Comparison of ENCODE assay signal across 20 mouse cellular contexts in genomic region chr10:24535461-24535860, GRCm38 (mm10). TPM values are rescaled to one million over a fixed set of nuclear protein-coding genes. Genes with fewer than 3 reads are reported as not detected.
"Had no signal": no experiment of that assay in that cellular context is flagged by ENCODE, and none has a peak within 500 bp of the region (broad histone marks: within the 10 kb centered on the region; RNA-seq: fewer than 3 reads in every experiment).

No protein-coding gene starts in this region.

- H3K4me1 ChIP-seq: lung, embryonic 15.5 days; midbrain, embryonic 12.5 days; neural tube, embryonic 13.5 days; stomach, embryonic 15.5 days had no signal

- H3K27ac ChIP-seq: layer of hippocampus, adult 2 months; limb, embryonic 12.5 days; liver, embryonic 14.5 days; lung, embryonic 15.5 days; midbrain, embryonic 12.5 days; neural tube, embryonic 13.5 days; stomach, embryonic 15.5 days had no signal

- H3K36me3 ChIP-seq: limb, embryonic 12.5 days; lung, embryonic 15.5 days; midbrain, embryonic 12.5 days; neural tube, embryonic 13.5 days; stomach, embryonic 15.5 days had no signal

- H3K9ac ChIP-seq: limb, embryonic 12.5 days; liver, embryonic 14.5 days; liver, postnatal 0 days; lung, embryonic 15.5 days; midbrain, embryonic 12.5 days; neural tube, embryonic 13.5 days; stomach, embryonic 15.5 days had no signal

- H3K27me3 ChIP-seq: limb, embryonic 12.5 days; lung, embryonic 15.5 days; midbrain, embryonic 12.5 days; neural tube, embryonic 13.5 days; stomach, embryonic 15.5 days had no signal

- DNase-seq: layer of hippocampus, adult 9-11 months; liver, postnatal 0 days; retina, postnatal 1 day; spleen, adult 18-20 months; thymus, postnatal 25 days had no signal

- H3K4me2 ChIP-seq: limb, embryonic 12.5 days; lung, embryonic 15.5 days; midbrain, embryonic 12.5 days; neural tube, embryonic 13.5 days; stomach, embryonic 15.5 days had no signal

- H3K4me3 ChIP-seq: layer of hippocampus, adult 2 months; limb, embryonic 12.5 days; lung, embryonic 15.5 days; midbrain, embryonic 12.5 days; myocyte; neural tube, embryonic 13.5 days; stomach, embryonic 15.5 days had no signal

- ATAC-seq: inflammation-experienced regulatory T-cells, adult 6 months; intestine, embryonic 16.5 days; liver, postnatal 0 days; midbrain, embryonic 16.5 days had no signal

- H3K9me3 ChIP-seq: limb, embryonic 12.5 days; lung, embryonic 15.5 days; midbrain, embryonic 12.5 days; neural tube, embryonic 13.5 days; stomach, embryonic 15.5 days had no signal

RNA-seq across cellular contexts. Expression of gene Ccn2, which starts 59.8 kb away (rescaled TPM):
- total RNA-seq: megakaryocyte progenitor cell, adult 5-6 weeks; megakaryocyte-erythroid progenitor cell, adult 5-6 weeks; monocyte, adult 5-6 weeks; neutrophil, adult 5-6 weeks had no signal
- polyA plus RNA-seq: inflammation-experienced regulatory T-cells, adult 6 months had no signal
